Mouse (Mus musculus) forebrain, embryonic 16.5 days (tissue): Measurements from ENCODE around the gene Cst12. TPM values are rescaled to one million over a fixed set of nuclear protein-coding genes. Genes with fewer than 3 reads are reported as not detected.
A peak's percentile ranks its signal among the peaks of the same experiment; 100 is the strongest.
"Not testable (repeated sequence)": the region's sequence is repeated elsewhere in the genome, so short reads cannot be mapped to it uniquely, and the experiment has no call there.

Source experiments
- ATAC-seq: fragments of 200-750 bp; cut with Nextera tagmentation; 2 replicates; pipeline ENCODE4 v1.8.0; 2017; ENCODE audit warnings: mild to moderate bottlenecking, moderate library complexity
- H3K27ac ChIP-seq: fragments of 300-500 bp; sonication (generic); 2 replicates; pipeline ENCODE4 v1.5.1; 2014; ENCODE audit warnings: low read length, control low read depth
- H3K27me3 ChIP-seq: fragments of 300-500 bp; sonication (generic); replicated peaks from 2 replicates; pipeline ENCODE4 v1.6.1; 2014; ENCODE audit warnings: low read length; ENCODE audit not compliant: control insufficient read depth, insufficient read depth
- H3K36me3 ChIP-seq: fragments of 300-500 bp; sonication (generic); 2 replicates; pipeline ENCODE4 v1.6.1; 2014; ENCODE audit not compliant: control insufficient read depth, insufficient read depth
- H3K4me1 ChIP-seq: fragments of 300-500 bp; sonication (generic); replicated peaks from 2 replicates; pipeline ENCODE4 v1.6.1; 2014; ENCODE audit warnings: low read length; ENCODE audit not compliant: control insufficient read depth, insufficient read depth
- H3K4me2 ChIP-seq: fragments of 300-500 bp; sonication (generic); 2 replicates; pipeline ENCODE4 v1.6.1; 2014; ENCODE audit warnings: mild to moderate bottlenecking, low read length, control low read depth
- H3K4me3 ChIP-seq: fragments of 300-500 bp; sonication (generic); replicated peaks from 2 replicates; pipeline ENCODE4 v1.5.1; 2014; ENCODE audit warnings: mild to moderate bottlenecking, low read length, control low read depth
- H3K9ac ChIP-seq: fragments of 300-500 bp; sonication (generic); replicated peaks from 2 replicates; pipeline ENCODE4 v1.6.1; 2014; ENCODE audit warnings: low read depth, low read length, control low read depth
- H3K9me3 ChIP-seq: fragments of 300-500 bp; sonication (generic); 2 replicates; pipeline ENCODE4 v1.6.1; 2016; ENCODE audit warnings: low read length; ENCODE audit not compliant: control insufficient read depth
- WGBS: fragments of 180-500 bp; shearing (Covaris S2); extraction: QIAGEN DNeasy Blood & Tissue Kit; methylation state at CpG from one replicate; pipeline ENCODE4 v1.1.7; 2014; 5-methylcytosine and 5-hydroxymethylcytosine counted together
- polyA plus RNA-seq: library from polyadenylated mRNA; unstranded; fragments of >200 nt; fragmentation: Nextera tagmentation; extraction: Ambion mirVana; gene quantifications from 2 replicates; pipeline ENCODE4 v1.2.1, GENCODE M21; 2015

Gene Cst12
- polyA plus RNA-seq: not detected in 2 replicates

- no peak within 1 kb of the TSS for H3K27ac ChIP-seq
These were observed at the start of gene Cst12 for GRCm38 (mm10) chr2:148789142-148789541. Gene Cst12, plus strand, starts transcription at chr2:148789361.

GRCm38 (mm10) chr2:148743001-148743400, 46.2 kb upstream of the Cst12 start:
- Histone ChIP-seq H3K4me1 (peaks cover 5% of the 10 kb centered on the region), H3K4me3 (no peak overlapping the region), H3K9ac (no peak overlapping the region), H3K27me3 (no peaks in the 10 kb centered on the region), H3K36me3 (no peaks in the 10 kb centered on the region), H3K4me2 (no peak overlapping the region), H3K27ac (peak overlapping the region; percentile 37; the same call in 1 of the 2 replicates), H3K9me3 (no peaks in the 10 kb centered on the region)
- 43% methylated on average over 3 of the region's 3 CpGs for WGBS
- ATAC-seq: peak; percentile 79

More at GRCm38 (mm10) chr2:148789142-148789541, at the start of gene Cst12:
- H3K27me3 ChIP-seq: no peaks in the 10 kb centered on the region
- 97% methylated on average over 6 of the region's 6 CpGs for WGBS
- H3K4me2 ChIP-seq: no peak within 1 kb of the TSS
- H3K9me3 ChIP-seq: no peaks in the 10 kb centered on the region
- no peak for ATAC-seq
- no peaks in the 10 kb centered on the region for H3K4me1 ChIP-seq
- H3K9ac ChIP-seq: no peak within 1 kb of the TSS
- H3K36me3 ChIP-seq: no peaks in the 10 kb centered on the region
- no peak within 1 kb of the TSS for H3K4me3 ChIP-seq

- no peak overlapping the region for H3K9ac ChIP-seq
- no peak overlapping the region for H3K27ac ChIP-seq
- H3K4me2 ChIP-seq: no peak overlapping the region
- no peak overlapping the region for H3K4me3 ChIP-seq
- no peaks in the 10 kb centered on the region for H3K27me3 ChIP-seq
- no peak for ATAC-seq
- H3K36me3 ChIP-seq: no peaks in the 10 kb centered on the region
- WGBS: 78% methylated on average over 3 of the region's 3 CpGs
- H3K4me1 ChIP-seq: peaks cover 5% of the 10 kb centered on the region
- H3K9me3 ChIP-seq: no peaks in the 10 kb centered on the region
These were observed 45.2 kb upstream of the Cst12 start for GRCm38 (mm10) chr2:148743846-148744407.

GRCm38 (mm10) chr2:148750058-148750457, 39.1 kb upstream of the Cst12 start, which contains the start of gene Cstl1:
Gene Cstl1, plus strand, starts transcription at chr2:148750358.
- H3K4me3 ChIP-seq: no peak within 1 kb of the TSS
- no peaks in the 10 kb centered on the region for H3K4me1 ChIP-seq
- no peak within 1 kb of the TSS for H3K4me2 ChIP-seq
- no peaks in the 10 kb centered on the region for H3K36me3 ChIP-seq
- ATAC-seq: no peak
- no peaks in the 10 kb centered on the region for H3K9me3 ChIP-seq
- no peak within 1 kb of the TSS for H3K9ac ChIP-seq
- H3K27ac ChIP-seq: no peak within 1 kb of the TSS
- no peaks in the 10 kb centered on the region for H3K27me3 ChIP-seq
- WGBS: 76% methylated on average over 1 of the region's 1 CpGs

- Histone ChIP-seq H3K9me3 (no peaks in the 10 kb centered on the region), H3K4me3 (peak overlapping the region; percentile 35), H3K4me1 (no peaks in the 10 kb centered on the region), H3K36me3 (no peaks in the 10 kb centered on the region), H3K4me2 (peak overlapping the region; percentile 57), H3K27ac (no peak overlapping the region), H3K9ac (0 out of 2 replicates have a peak overlapping the region, but pooled peaks have one; percentile 7), H3K27me3 (no peaks in the 10 kb centered on the region)
- ATAC-seq: peak; percentile 93
- WGBS: 17% methylated on average over 15 of the region's 15 CpGs
These were observed 37.0 kb upstream of the Cst12 start for GRCm38 (mm10) chr2:148751893-148752813.

- Histone ChIP-seq H3K9ac (no peak overlapping the region), H3K4me3 (no peak overlapping the region), H3K9me3 (no peaks in the 10 kb centered on the region), H3K27ac (no peak overlapping the region), H3K4me2 (no peak overlapping the region), H3K4me1 (no peaks in the 10 kb centered on the region), H3K27me3 (no peaks in the 10 kb centered on the region), H3K36me3 (no peaks in the 10 kb centered on the region)
- 69% methylated on average over 1 of the region's 1 CpGs for WGBS
- no peak for ATAC-seq
These were observed 34.8 kb upstream of the Cst12 start for GRCm38 (mm10) chr2:148754310-148754846.

- Histone ChIP-seq H3K27me3 (no peaks in the 10 kb centered on the region), H3K4me3 (no peak overlapping the region), H3K9me3 (no peaks in the 10 kb centered on the region), H3K4me2 (no peak overlapping the region), H3K36me3 (no peaks in the 10 kb centered on the region), H3K27ac (no peak overlapping the region), H3K4me1 (no peaks in the 10 kb centered on the region), H3K9ac (no peak overlapping the region)
- no peak for ATAC-seq
- 95% methylated on average over 1 of the region's 1 CpGs for whole genome bisulfite sequencing
These were observed 25.3 kb upstream of the Cst12 start for GRCm38 (mm10) chr2:148763648-148764388.

- H3K27me3 ChIP-seq, H3K27ac ChIP-seq, H3K36me3 ChIP-seq, H3K9me3 ChIP-seq, H3K4me2 ChIP-seq, H3K4me1 ChIP-seq, ATAC-seq, H3K4me3 ChIP-seq, H3K9ac ChIP-seq: not testable (repeated sequence)
- WGBS: 85% methylated on average over 4 of the region's 4 CpGs
These were observed 17.8 kb upstream of the Cst12 start, which contains the start of gene Cst11 for GRCm38 (mm10) chr2:148771397-148771796. Gene Cst11, minus strand, starts transcription at chr2:148771497.

- H3K36me3 ChIP-seq: no peaks in the 10 kb centered on the region
- WGBS: 11% methylated on average over 1 of the region's 1 CpGs
- no peaks in the 10 kb centered on the region for H3K27me3 ChIP-seq
- no peak for ATAC-seq
- H3K4me1 ChIP-seq: no peaks in the 10 kb centered on the region
- no peaks in the 10 kb centered on the region for H3K9me3 ChIP-seq
- no peak within 1 kb of the TSS for H3K4me2 ChIP-seq
- H3K4me3 ChIP-seq: no peak within 1 kb of the TSS
- no peak within 1 kb of the TSS for H3K27ac ChIP-seq
- H3K9ac ChIP-seq: no peak within 1 kb of the TSS
These were observed 7.5 kb upstream of the Cst12 start, which contains the start of gene 8030411F24Rik for GRCm38 (mm10) chr2:148781709-148782108. Gene 8030411F24Rik, plus strand, starts transcription at chr2:148782009.
